Mouse (Mus musculus) small intestine, adult 2 months (tissue): Measurements from ENCODE around the gene Mnat1. TPM values are rescaled to one million over a fixed set of nuclear protein-coding genes. Genes with fewer than 3 reads are reported as not detected.
"Not testable (repeated sequence)": the region's sequence is repeated elsewhere in the genome, so short reads cannot be mapped to it uniquely, and the experiment has no call there.

Source experiments
- H3K27ac ChIP-seq: fragments of 200-500 bp; 2 replicates; pipeline ENCODE4 v1.5.1; 2012; ENCODE audit warnings: low read depth, low read length, control low read depth, inconsistent platforms; ENCODE audit not compliant: insufficient read depth
- H3K27me3 ChIP-seq: fragments of 200-500 bp; 2 replicates; pipeline ENCODE4 v1.6.1; 2012; ENCODE audit warnings: mild to moderate bottlenecking, moderate library complexity, low read length, inconsistent platforms; ENCODE audit not compliant: control insufficient read depth, insufficient read depth
- H3K36me3 ChIP-seq: fragments of 200-500 bp; 2 replicates; pipeline ENCODE4 v1.6.1; 2012; ENCODE audit warnings: mild to moderate bottlenecking, low read length, control low read depth, inconsistent platforms; ENCODE audit not compliant: control insufficient read depth, insufficient read depth
- H3K4me1 ChIP-seq: fragments of 200-500 bp; 2 replicates; pipeline ENCODE4 v1.6.1; 2012; ENCODE audit warnings: low read length, inconsistent platforms, mixed read lengths; ENCODE audit not compliant: control insufficient read depth, insufficient read depth, insufficient read length
- H3K4me3 ChIP-seq: fragments of 200-500 bp; 2 replicates; pipeline ENCODE4 v1.5.1; 2012; ENCODE audit warnings: low read depth, mild to moderate bottlenecking, control low read depth, inconsistent platforms, low read length, moderate library complexity
- CTCF ChIP-seq: fragments of 200-500 bp; IDR thresholded peaks from 2 replicates; pipeline ENCODE4 v1.5.1; 2012; ENCODE audit warnings: low read depth, mild to moderate bottlenecking, control low read depth, inconsistent platforms, low read length, moderate library complexity, mixed read lengths; ENCODE audit not compliant: insufficient replicate concordance, insufficient read length; ENCODE audit errors: extremely low read depth
- POLR2A ChIP-seq: fragments of 200-500 bp; IDR thresholded peaks from 2 replicates; pipeline ENCODE4 v1.6.1; 2012; ENCODE audit warnings: low read depth, mild to moderate bottlenecking, control low read depth, inconsistent platforms, low read length, moderate library complexity
- WGBS: fragments of 180-500 bp; shearing (Covaris S2); methylation state at CpG from one replicate; pipeline ENCODE4 v1.1.7; 2018; 5-methylcytosine and 5-hydroxymethylcytosine counted together
- polyA plus RNA-seq: library from polyadenylated mRNA; depleted of rRNA; stranded (reverse); fragments of >200 nt; gene quantifications from 2 replicates; pipeline ENCODE4 v1.2.3, GENCODE M21; 2012

The Mnat1 gene
- polyA plus RNA-seq, 1 experiment, result 1.7 TPM

DNA sequence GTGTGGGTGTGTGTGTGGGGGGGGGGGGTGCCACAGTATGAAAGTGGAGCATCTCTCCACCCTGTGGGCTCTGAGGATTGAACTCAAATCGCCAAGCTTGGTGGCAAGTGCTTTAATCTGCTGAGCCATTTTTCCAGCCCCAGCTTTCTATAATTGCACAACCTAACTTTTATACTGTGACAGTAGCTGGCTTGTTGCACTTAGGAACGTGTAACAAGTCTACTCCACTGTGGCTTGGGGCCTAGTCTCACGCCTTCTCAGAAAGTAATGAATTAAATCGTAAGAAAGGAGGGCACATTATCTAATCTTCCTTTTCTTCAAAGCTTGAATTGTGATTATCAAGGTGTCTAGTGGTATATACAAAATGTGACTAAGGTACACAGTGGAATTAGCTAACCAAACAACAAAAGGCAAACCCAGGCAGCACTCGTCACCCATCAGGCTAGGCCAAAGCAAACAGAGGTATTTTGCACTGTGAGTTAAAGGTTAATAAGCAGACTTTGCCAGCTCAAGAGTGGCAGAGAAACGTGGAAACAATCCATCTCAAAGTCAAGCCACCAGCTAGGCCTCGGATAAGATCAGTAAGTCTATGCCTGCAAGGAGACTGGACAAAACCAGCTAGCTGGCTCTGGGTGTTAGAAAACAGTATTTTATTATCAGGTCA lies 32.7 kb upstream of the Mnat1 start:
- 51% methylated on average over 7 of the region's 7 CpGs for WGBS

DNA sequence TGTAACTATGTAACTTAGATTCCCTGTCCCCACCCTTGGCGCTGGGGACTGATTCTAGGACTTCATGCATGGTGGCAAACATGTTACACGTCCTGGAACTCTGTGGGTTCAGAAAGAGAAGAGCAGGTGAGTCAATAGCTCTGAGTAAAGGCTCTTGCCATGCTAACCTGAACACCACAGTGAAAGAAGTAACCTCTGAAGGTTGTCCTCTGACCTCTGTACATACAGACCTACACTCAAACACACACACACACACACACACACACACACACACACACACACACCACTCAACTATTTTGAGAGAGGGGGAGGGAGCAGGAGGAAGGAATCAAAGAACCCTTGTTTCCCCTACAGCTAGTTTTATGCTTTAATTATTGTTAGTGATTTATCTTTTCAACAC lies 29.3 kb upstream of the Mnat1 start:
- no peaks in the 10 kb centered on the region for H3K27me3 ChIP-seq
- H3K36me3 ChIP-seq, result no peaks in the 10 kb centered on the region
- no peak overlapping the region for H3K4me3 ChIP-seq
- WGBS, result 59% methylated on average over 2 of the region's 2 CpGs
- H3K27ac ChIP-seq, result no peak overlapping the region
- H3K4me1 ChIP-seq, result no peaks in the 10 kb centered on the region
- no peak for TF ChIP-seq POLR2A
- no peak for TF ChIP-seq CTCF

More for the DNA sequence above, 32.7 kb upstream of the Mnat1 start:
- H3K36me3 ChIP-seq, result no peaks in the 10 kb centered on the region
- no peak overlapping the region for H3K4me3 ChIP-seq
- no peaks in the 10 kb centered on the region for H3K4me1 ChIP-seq
- TF ChIP-seq CTCF (no peak), POLR2A (no peak)
- no peaks in the 10 kb centered on the region for H3K27me3 ChIP-seq
- no peak overlapping the region for H3K27ac ChIP-seq

DNA sequence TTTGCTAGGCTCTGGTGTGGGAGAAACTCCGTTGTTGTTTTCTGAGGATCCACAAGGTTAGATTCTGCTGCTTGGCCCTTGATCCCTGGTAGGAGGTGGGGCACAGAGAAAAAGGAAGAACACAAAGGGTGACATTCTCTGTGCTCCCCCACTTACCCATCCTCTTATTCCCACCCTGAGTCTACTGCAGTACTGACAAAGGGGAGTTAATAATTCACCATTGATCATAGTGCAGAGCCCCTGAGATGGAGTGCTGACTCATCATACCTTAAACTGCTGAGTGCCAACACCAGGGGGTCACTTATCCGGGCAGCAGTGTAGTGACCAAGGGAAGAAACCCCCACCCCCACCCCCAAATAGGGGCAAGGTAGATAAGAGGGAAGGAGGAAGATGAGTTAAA lies 28.9 kb upstream of the Mnat1 start:
- Histone ChIP-seq H3K27me3 (no peaks in the 10 kb centered on the region), H3K27ac (no peak overlapping the region), H3K36me3 (no peaks in the 10 kb centered on the region), H3K4me3 (no peak overlapping the region), H3K4me1 (no peaks in the 10 kb centered on the region)
- 26% methylated on average over 2 of the region's 2 CpGs for WGBS
- no peak for TF ChIP-seq CTCF
- no peak for TF ChIP-seq POLR2A

DNA sequence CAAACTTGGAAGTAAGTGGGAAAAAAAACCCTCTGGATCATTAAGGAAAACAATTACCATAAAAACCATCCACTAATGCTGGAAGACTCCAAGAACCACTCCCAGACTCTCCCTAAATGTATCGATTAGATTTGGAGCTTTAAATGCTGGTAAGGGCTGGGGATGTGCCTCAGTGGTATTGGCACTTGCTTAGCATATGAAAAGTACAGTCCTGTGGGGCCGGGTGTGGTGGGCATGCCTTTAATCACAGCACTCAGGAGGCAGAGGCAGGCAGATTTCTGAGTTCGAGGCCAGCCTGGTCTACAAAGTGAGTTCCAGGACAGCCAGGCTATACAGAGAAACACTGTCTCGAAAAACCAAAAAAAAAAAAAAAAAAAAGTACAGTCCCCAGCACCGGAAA lies 27.3 kb upstream of the Mnat1 start:
- WGBS, result 84% methylated on average over 5 of the region's 5 CpGs
- H3K27ac ChIP-seq, H3K4me3 ChIP-seq, H3K36me3 ChIP-seq, H3K4me1 ChIP-seq, H3K27me3 ChIP-seq: not testable (repeated sequence)

DNA sequence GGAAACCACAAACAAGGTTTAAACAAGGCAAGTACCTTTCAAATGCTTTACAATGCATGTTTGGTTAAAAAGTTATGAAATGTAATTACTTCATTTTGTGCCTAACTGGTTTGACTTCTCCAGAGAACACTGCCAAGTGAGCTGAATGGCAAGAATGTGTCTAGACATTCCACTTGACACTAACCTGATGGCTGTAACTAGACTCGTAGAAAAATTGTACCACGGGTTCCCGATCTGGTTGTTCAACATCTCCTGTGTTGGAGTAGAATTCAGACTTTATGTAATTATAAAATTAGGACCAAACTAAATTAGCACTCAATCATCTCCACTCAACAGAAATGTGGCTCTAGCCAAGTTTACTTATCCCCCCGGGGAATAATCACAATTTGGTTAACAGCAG lies 24.9 kb upstream of the Mnat1 start:
- WGBS, result 78% methylated on average over 4 of the region's 4 CpGs
- Histone ChIP-seq H3K4me1 (no peaks in the 10 kb centered on the region), H3K36me3 (no peaks in the 10 kb centered on the region), H3K27me3 (no peaks in the 10 kb centered on the region), H3K27ac (no peak overlapping the region), H3K4me3 (no peak overlapping the region)
- TF ChIP-seq POLR2A (no peak), CTCF (no peak)

DNA sequence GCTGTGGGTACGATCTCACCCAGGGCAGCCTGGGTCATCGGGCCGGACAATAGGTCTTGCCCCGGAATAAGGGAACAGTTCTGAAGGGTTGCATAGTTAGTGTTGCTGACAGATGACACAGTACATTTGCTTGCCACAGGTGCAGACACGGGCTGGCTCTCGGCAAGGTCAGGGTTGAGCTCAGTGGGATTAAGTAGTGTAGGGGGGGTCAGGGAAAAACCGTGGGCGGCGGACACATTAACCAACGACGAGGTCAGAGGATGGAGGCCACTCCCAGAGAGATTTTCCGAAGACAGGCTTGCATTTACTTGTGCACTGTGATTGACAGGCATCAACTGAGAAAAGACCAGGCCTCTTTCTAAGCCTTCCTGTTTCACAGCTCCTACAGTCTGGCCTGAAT lies 19.8 kb upstream of the Mnat1 start:
- H3K27me3 ChIP-seq, result peaks cover 3% of the 10 kb centered on the region; the same call in 1 of the 2 replicates
- H3K27ac ChIP-seq, result no peak overlapping the region
- 88% methylated on average over 12 of the region's 12 CpGs for WGBS
- no peaks in the 10 kb centered on the region for H3K4me1 ChIP-seq
- TF ChIP-seq CTCF (no peak), POLR2A (no peak)
- H3K4me3 ChIP-seq, result no peak overlapping the region
- no peaks in the 10 kb centered on the region for H3K36me3 ChIP-seq

DNA sequence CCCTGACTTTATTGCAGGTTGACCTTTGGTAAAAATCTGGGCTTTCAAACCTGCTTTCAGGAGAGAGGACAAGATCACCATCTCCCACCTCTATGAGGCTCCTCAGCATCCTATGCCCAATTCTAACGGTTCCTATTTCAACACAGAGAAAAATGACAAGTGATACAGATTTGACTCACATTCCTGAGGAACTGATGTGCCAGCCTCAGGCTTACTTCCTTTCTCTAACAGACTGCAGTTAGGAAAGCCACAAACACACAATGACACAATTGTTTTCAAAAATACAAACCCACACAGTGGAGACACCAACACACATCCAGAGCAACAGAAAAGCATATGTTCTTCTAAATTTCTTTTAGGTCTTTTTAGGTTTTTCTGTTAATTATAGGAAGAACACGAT lies 15.7 kb upstream of the Mnat1 start:
- Histone ChIP-seq H3K27me3 (peaks cover 30% of the 10 kb centered on the region), H3K4me3 (no peak overlapping the region), H3K4me1 (peaks cover 13% of the 10 kb centered on the region), H3K27ac (no peak overlapping the region), H3K36me3 (no peaks in the 10 kb centered on the region)
- 71% methylated on average over 2 of the region's 2 CpGs for WGBS
- TF ChIP-seq POLR2A, result no peak
- TF ChIP-seq CTCF, result no peak
